Mouse (Mus musculus) testis, postnatal 10 days (tissue): ENCODE measurements around the gene Calcb.

Experiments
- DNase-seq: peaks from one replicate; pipeline ENCODE4 v3.0.0; 2021; ENCODE audit warnings: low spot score

Calcb gene

DNA sequence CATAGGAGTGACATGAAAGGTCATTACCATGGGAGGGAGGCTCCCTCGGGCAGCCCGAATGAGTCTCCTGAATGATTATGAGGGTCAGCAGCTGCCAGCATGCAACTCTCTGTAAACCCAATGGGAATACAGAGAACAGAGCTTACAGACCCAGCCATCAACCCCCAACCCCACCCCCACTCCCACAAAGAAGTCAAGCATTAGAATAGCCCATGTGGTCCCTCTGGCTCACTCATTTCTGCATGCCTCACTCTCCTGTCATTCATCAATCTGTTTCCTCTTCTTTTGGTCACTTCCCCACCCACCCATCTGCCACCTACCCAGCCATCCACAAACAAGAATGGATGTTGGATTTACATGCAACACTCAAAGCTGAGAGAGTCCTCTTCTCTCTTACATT, 35.0 kb downstream of the Calcb start:
- DNase-seq, result no peak

GRCm38 (mm10) chr7:114754196-114754595, 35.8 kb downstream of the Calcb start:
- DNase-seq, result no peak

- no peak for DNase-seq
These were observed 36.2 kb downstream of the Calcb start for GRCm38 (mm10) chr7:114754626-114755025.

GRCm38 (mm10) chr7:114762660-114763059, 44.2 kb downstream of the Calcb start:
- no peak for DNase-seq

GRCm38 (mm10) chr7:114765273-114765672, 46.8 kb downstream of the Calcb start:
- DNase-seq, result no peak

DNA sequence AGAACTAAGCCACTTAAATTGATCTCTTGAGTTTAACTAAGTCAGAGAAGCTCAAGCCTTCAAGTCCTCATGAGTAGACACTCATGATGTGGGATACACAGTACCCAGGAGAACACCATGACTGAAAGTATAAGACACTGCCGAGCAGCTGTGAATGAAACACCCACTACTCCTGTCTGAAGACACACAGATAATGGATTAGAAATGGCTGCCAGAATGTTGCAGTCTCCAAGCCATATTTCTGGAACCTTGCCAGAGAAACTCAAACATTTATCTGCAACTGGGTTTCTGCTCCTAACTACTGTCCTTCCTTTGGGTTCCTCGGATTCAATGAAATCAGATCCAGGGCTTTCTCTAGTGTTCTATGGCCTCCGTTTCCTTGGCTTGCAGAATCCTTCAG, 48.1 kb downstream of the Calcb start:
- DNase-seq, result no peak

DNA sequence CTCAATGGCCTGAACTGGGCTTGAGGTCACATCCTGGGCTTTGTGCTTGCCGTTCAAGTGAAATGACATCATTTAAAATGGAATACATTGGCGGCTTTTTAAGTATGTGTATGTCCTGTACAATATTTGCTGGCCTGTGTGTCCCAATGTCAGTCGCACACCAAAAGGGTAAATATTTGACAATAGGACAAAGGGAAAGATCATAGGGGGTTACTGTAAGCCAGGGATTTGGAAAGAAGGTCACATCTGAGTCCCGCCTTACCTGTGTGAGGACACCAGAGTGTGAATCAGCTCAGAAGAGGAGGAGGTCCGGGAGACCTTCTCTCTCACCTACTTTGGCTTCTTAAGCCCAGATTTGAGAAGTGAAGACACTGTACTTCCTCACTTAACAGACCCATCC, 50.1 kb downstream of the Calcb start:
- no peak for DNase-seq

- no peak for DNase-seq
These were observed 50.6 kb downstream of the Calcb start for GRCm38 (mm10) chr7:114769041-114769440.

DNA sequence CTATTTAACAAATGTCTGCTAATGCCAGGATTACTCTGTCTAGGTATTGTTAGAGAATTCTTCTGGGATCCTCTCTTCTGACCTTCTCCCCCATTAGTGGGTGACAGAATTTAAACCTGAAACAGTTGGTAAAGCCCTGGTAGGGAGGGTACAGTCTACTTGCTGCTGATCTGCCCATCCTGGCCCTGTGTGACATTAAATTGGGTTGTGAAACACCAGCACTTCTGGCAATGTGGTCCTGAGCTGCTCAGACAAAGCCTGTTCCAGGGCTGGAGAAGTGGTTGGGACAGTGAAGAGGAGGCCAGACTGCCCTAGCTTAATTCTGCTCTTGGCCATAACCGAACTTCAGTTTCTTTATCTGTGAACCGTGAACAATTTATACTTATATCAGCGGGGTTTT, 52.1 kb downstream of the Calcb start:
- no peak for DNase-seq

- DNase-seq, result no peak
These were observed 53.4 kb downstream of the Calcb start for GRCm38 (mm10) chr7:114771801-114772200.
